Mouse (Mus musculus) heart, embryonic 12.5 days (tissue): ENCODE measurements around the gene Ndrg4. TPM values are rescaled to one million over a fixed set of nuclear protein-coding genes. Genes with fewer than 3 reads are reported as not detected.

Experiments
- ATAC-seq: fragments of 200-750 bp; cut with Nextera tagmentation; 2 replicates; pipeline ENCODE4 v1.8.0; 2017; ENCODE audit warnings: moderate TSS enrichment, moderate library complexity; ENCODE audit not compliant: insufficient number of reproducible peaks, low FRiP score
- H3K27ac ChIP-seq: fragments of 300-500 bp; sonication (generic); 2 replicates; pipeline ENCODE4 v1.5.1; 2016; ENCODE audit warnings: mild to moderate bottlenecking, moderate library complexity; ENCODE audit not compliant: poor library complexity, severe bottlenecking
- H3K27me3 ChIP-seq: fragments of 300-500 bp; sonication (generic); replicated peaks from 2 replicates; pipeline ENCODE4 v1.6.1; 2016; ENCODE audit warnings: mild to moderate bottlenecking, moderate library complexity
- H3K36me3 ChIP-seq: fragments of 300-500 bp; sonication (generic); 2 replicates; pipeline ENCODE4 v1.6.1; 2016; ENCODE audit warnings: mild to moderate bottlenecking, moderate library complexity
- H3K4me1 ChIP-seq: fragments of 300-500 bp; sonication (generic); replicated peaks from 2 replicates; pipeline ENCODE4 v1.6.1; 2016; ENCODE audit warnings: mild to moderate bottlenecking
- H3K4me2 ChIP-seq: fragments of 300-500 bp; sonication (generic); 2 replicates; pipeline ENCODE4 v1.6.1; 2016; ENCODE audit warnings: mild to moderate bottlenecking, moderate library complexity
- H3K4me3 ChIP-seq: fragments of 300-500 bp; sonication (generic); 2 replicates; pipeline ENCODE4 v1.5.1; 2016; ENCODE audit warnings: mild to moderate bottlenecking
- H3K9ac ChIP-seq: fragments of 300-500 bp; sonication (generic); 2 replicates; pipeline ENCODE4 v1.6.1; 2016; ENCODE audit warnings: mild to moderate bottlenecking, moderate library complexity
- H3K9me3 ChIP-seq: fragments of 300-500 bp; sonication (generic); replicated peaks from 2 replicates; pipeline ENCODE4 v1.6.1; 2016; ENCODE audit warnings: mild to moderate bottlenecking, moderate library complexity
- WGBS: fragments of 180-500 bp; shearing (Covaris S2); methylation state at CpG from one replicate; pipeline ENCODE4 v1.1.7; 2016; 5-methylcytosine and 5-hydroxymethylcytosine counted together
- microRNA-seq: library from miRNA; unstranded; fragments of <30 nt; microRNA quantifications from one replicate; pipeline ENCODE4, GENCODE M21; 2017
- polyA plus RNA-seq: library from polyadenylated mRNA; unstranded; fragments of >200 nt; fragmentation: Nextera tagmentation; extraction: Ambion mirVana; gene quantifications from 2 replicates; pipeline ENCODE4 v1.2.1, GENCODE M21; 2016

Ndrg4 gene
- polyA plus RNA-seq, 1 experiment from 2014 or later = 309 TPM

- Histone ChIP-seq H3K4me3 (no peak overlapping the region), H3K27ac (no peak overlapping the region), H3K4me1 (no peaks in the 10 kb centered on the region), H3K4me2 (no peak overlapping the region), H3K9ac (no peak overlapping the region), H3K36me3 (peaks cover 77% of the 10 kb centered on the region), H3K9me3 (no peaks in the 10 kb centered on the region), H3K27me3 (no peaks in the 10 kb centered on the region)
- no peak for ATAC-seq
- WGBS = 83% methylated on average over 7 of the region's 7 CpGs
These were observed 61.8 kb downstream of the Ndrg4 start for GRCm38 (mm10) chr8:95738596-95738995.

- Histone ChIP-seq H3K9me3 (no peaks in the 10 kb centered on the region), H3K27ac (no peak overlapping the region), H3K4me2 (no peak overlapping the region), H3K4me3 (no peak overlapping the region), H3K9ac (no peak overlapping the region), H3K36me3 (peaks cover 90% of the 10 kb centered on the region), H3K27me3 (no peaks in the 10 kb centered on the region), H3K4me1 (no peaks in the 10 kb centered on the region)
- ATAC-seq = no peak
- WGBS = 87% methylated on average over 7 of the region's 7 CpGs
These were observed 65.0 kb downstream of the Ndrg4 start for GRCm38 (mm10) chr8:95741732-95742131.

- Histone ChIP-seq H3K27ac (no peak overlapping the region), H3K36me3 (peaks cover 85% of the 10 kb centered on the region), H3K9ac (no peak overlapping the region), H3K9me3 (no peaks in the 10 kb centered on the region), H3K4me2 (no peak overlapping the region), H3K4me1 (no peaks in the 10 kb centered on the region), H3K27me3 (no peaks in the 10 kb centered on the region), H3K4me3 (no peak overlapping the region)
- no peak for ATAC-seq
- WGBS = 93% methylated on average over 4 of the region's 4 CpGs
These were observed 71.2 kb downstream of the Ndrg4 start for GRCm38 (mm10) chr8:95748028-95748427.

- H3K27me3 ChIP-seq = no peaks in the 10 kb centered on the region
These were observed 75.1 kb downstream of the Ndrg4 start for GRCm38 (mm10) chr8:95751924-95752323.

GRCm38 (mm10) chr8:95760323-95760722, 83.5 kb downstream of the Ndrg4 start:
- Histone ChIP-seq H3K27me3 (no peaks in the 10 kb centered on the region), H3K4me2 (no peak overlapping the region), H3K4me1 (0 out of 2 replicates have a peak, but pooled peaks cover 5% of the 10 kb centered on the region), H3K27ac (no peak overlapping the region), H3K4me3 (no peak overlapping the region), H3K9ac (no peak overlapping the region), H3K36me3 (peaks cover 62% of the 10 kb centered on the region), H3K9me3 (no peaks in the 10 kb centered on the region)
- WGBS = 13% methylated on average over 6 of the region's 6 CpGs
- ATAC-seq = no peak

More at GRCm38 (mm10) chr8:95751924-95752323, 75.1 kb downstream of the Ndrg4 start:
- WGBS = 96% methylated on average over 1 of the region's 1 CpGs
- Histone ChIP-seq H3K27ac (no peak overlapping the region), H3K4me3 (no peak overlapping the region), H3K36me3 (peaks cover 74% of the 10 kb centered on the region), H3K9me3 (no peaks in the 10 kb centered on the region), H3K9ac (no peak overlapping the region), H3K4me2 (no peak overlapping the region), H3K4me1 (no peaks in the 10 kb centered on the region)
- ATAC-seq = no peak

- no peak overlapping the region for H3K27ac ChIP-seq
- H3K4me3 ChIP-seq = no peak overlapping the region
- H3K27me3 ChIP-seq = no peaks in the 10 kb centered on the region
- no peak for ATAC-seq
- no peak overlapping the region for H3K9ac ChIP-seq
- peaks cover 68% of the 10 kb centered on the region for H3K36me3 ChIP-seq
- H3K4me1 ChIP-seq = 0 out of 2 replicates have a peak, but pooled peaks cover 5% of the 10 kb centered on the region
- H3K4me2 ChIP-seq = no peak overlapping the region
- WGBS = 88% methylated on average over 1 of the region's 1 CpGs
- H3K9me3 ChIP-seq = no peaks in the 10 kb centered on the region
These were observed 87.4 kb downstream of the Ndrg4 start for GRCm38 (mm10) chr8:95764133-95764532.

Small RNA genes lying within 50 kb of the gene (microRNA-seq; reads per million reads assigned to microRNA genes)
- 1.9 reads per million for gene Mir7073

Other genes with a start within 250 kb of the Ndrg4 start
- 151 and 153 TPM in 2 replicates for gene Cfap20, start 242.1 kb upstream of the Ndrg4 start, polyA plus RNA-seq
- 8.2 and 8.7 TPM in 2 replicates for gene Csnk2a2, start 186.9 kb upstream of the Ndrg4 start, polyA plus RNA-seq
- gene Ccdc113, start 142.9 kb upstream of the Ndrg4 start, polyA plus RNA-seq = 3.2 and 3.7 TPM in 2 replicates
- gene Prss54, start 100.6 kb upstream of the Ndrg4 start, polyA plus RNA-seq = not detected in 2 replicates
- gene Gins3, start 43.5 kb upstream of the Ndrg4 start, polyA plus RNA-seq = 18.2 and 19.0 TPM in 2 replicates
- 18.7 and 20.3 TPM in 2 replicates for gene Setd6, start 38.9 kb downstream of the Ndrg4 start, polyA plus RNA-seq
- 80.7 and 89.2 TPM in 2 replicates for gene Cnot1, start 130.5 kb downstream of the Ndrg4 start, polyA plus RNA-seq
- gene Sap18b, start 148.4 kb downstream of the Ndrg4 start, polyA plus RNA-seq = 327 and 342 TPM in 2 replicates
- gene Slc38a7, start 176.6 kb downstream of the Ndrg4 start, polyA plus RNA-seq = 12.4 and 13.2 TPM in 2 replicates
- gene Got2, start 211.6 kb downstream of the Ndrg4 start, polyA plus RNA-seq = 323 and 331 TPM in 2 replicates